Mouse (Mus musculus) myocyte (in vitro differentiated cells): ENCODE measurements around the gene Klk1b22.

Experiments used
- CEBPB ChIP-seq: IDR thresholded peaks from 2 replicates; pipeline ENCODE4 v1.6.1; 2011; ENCODE audit warnings: mild to moderate bottlenecking, moderate library complexity; ENCODE audit not compliant: poor library complexity, insufficient read depth, severe bottlenecking
- E2F4 ChIP-seq: IDR thresholded peaks from one replicate; pipeline ENCODE4 v1.6.1; 2011; ENCODE audit warnings: mild to moderate bottlenecking, control low read depth, moderate library complexity; ENCODE audit not compliant: insufficient read depth
- MAX ChIP-seq: IDR thresholded peaks from one replicate; pipeline ENCODE4 v1.6.1; 2011; ENCODE audit warnings: low read depth, mild to moderate bottlenecking, control low read depth
- MYOD1 ChIP-seq, 3 experiments: IDR thresholded peaks; one replicate each; pipeline ENCODE4 v1.6.1; 2011; ENCODE audit warnings: control low read depth in 2 of 3, low read depth in 2 of 3, mild to moderate bottlenecking in 2 of 3, moderate library complexity in 1 of 3; ENCODE audit not compliant: insufficient read length in 2 of 3, control insufficient read depth in 1 of 3
- MYOG ChIP-seq, 3 experiments: IDR thresholded peaks; one replicate each; pipeline ENCODE4 v1.6.1; 2011; ENCODE audit warnings: control low read depth in 2 of 3, low read depth in 2 of 3, mild to moderate bottlenecking in 2 of 3; ENCODE audit not compliant: insufficient read length in 2 of 3, control insufficient read depth in 1 of 3, insufficient read depth in 1 of 3
- POLR2A ChIP-seq: IDR thresholded peaks from one replicate; pipeline ENCODE4 v1.6.1; 2011; ENCODE audit warnings: low read depth, mild to moderate bottlenecking, control low read depth, moderate library complexity; ENCODE audit not compliant: insufficient read length
- POLR2AphosphoS2 ChIP-seq: IDR thresholded peaks from one replicate; pipeline ENCODE4 v1.6.1; 2011; ENCODE audit warnings: low read depth, control low read depth; ENCODE audit not compliant: insufficient read length
- REST ChIP-seq: IDR thresholded peaks from one replicate; pipeline ENCODE4 v1.6.1; 2011; ENCODE audit warnings: mild to moderate bottlenecking, control low read depth, moderate library complexity; ENCODE audit not compliant: insufficient read depth, insufficient read length
- SRF ChIP-seq: IDR thresholded peaks from one replicate; pipeline ENCODE4 v1.6.1; 2011; ENCODE audit warnings: low read depth; ENCODE audit not compliant: control insufficient read depth, insufficient read length
- TCF12 ChIP-seq: IDR thresholded peaks from one replicate; pipeline ENCODE4 v1.6.1; 2011; ENCODE audit warnings: mild to moderate bottlenecking, control low read depth; ENCODE audit not compliant: poor library complexity, insufficient read depth, severe bottlenecking
- TCF3 ChIP-seq: IDR thresholded peaks from one replicate; pipeline ENCODE4 v1.6.1; 2011; ENCODE audit warnings: low read depth, control low read depth; ENCODE audit not compliant: insufficient read length
- USF1 ChIP-seq: IDR thresholded peaks from one replicate; pipeline ENCODE4 v1.6.1; 2011; ENCODE audit warnings: low read depth, mild to moderate bottlenecking, control low read depth, moderate library complexity

DNA sequence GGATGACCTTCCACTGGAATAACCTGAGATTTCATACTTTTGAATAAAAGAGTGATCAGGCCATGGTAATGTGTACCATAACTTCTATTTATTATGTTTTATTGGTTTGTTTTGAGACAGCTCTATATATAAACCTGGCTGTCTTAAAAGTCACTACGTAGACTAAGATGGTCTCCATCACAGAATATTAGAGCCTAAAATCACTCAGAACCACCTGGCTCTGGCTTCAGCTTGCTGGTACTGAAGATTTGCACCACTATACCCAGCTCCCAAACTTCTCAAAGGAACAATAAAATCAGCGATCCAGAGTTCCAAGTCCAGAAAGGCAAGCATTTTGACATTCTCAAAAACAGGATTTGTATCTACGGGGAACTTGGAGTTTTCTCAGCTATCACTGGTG is 24.0 kb downstream of the Klk1b22 start, which contains the start of gene Klk1b16:
- TF ChIP-seq POLR2A (no peak), MAX (no peak), USF1 (no peak), TCF12 (no peak), E2F4 (no peak), MYOD1 (IDR thresholded peaks at IDR 0.05; ENCODE audit: control insufficient read depth in 1 of 3, insufficient read length in 2 of 3, low read depth in 2 of 3) (no peak), SRF (no peak), CEBPB (no peak), MYOG (IDR thresholded peaks at IDR 0.05; ENCODE audit: control insufficient read depth in 1 of 3, insufficient read depth in 1 of 3, insufficient read length in 2 of 3, low read depth in 2 of 3) (no peak), REST (no peak), POLR2AphosphoS2 (no peak), TCF3 (no peak)
